Mouse (Mus musculus) embryonic facial prominence, embryonic 10.5 days (tissue): ENCODE measurements around the gene Gm13290. TPM values are rescaled to one million over a fixed set of nuclear protein-coding genes. Genes with fewer than 3 reads are reported as not detected.

Source experiments
- polyA plus RNA-seq: library from polyadenylated mRNA; unstranded; fragments of >200 nt; fragmentation: Nextera tagmentation; extraction: Ambion mirVana; gene quantifications from 2 replicates; pipeline ENCODE4 v1.2.1, GENCODE M21; 2016

Gene Gm13290
- polyA plus RNA-seq, 1 experiment from 2014 or later, result not detected

Other genes with a start within 250 kb of the Gm13290 start
- not detected in 2 replicates for gene Ifna15, start 215.6 kb upstream of the Gm13290 start, polyA plus RNA-seq
- not detected in 2 replicates for gene Ifna14, start 202.0 kb upstream of the Gm13290 start, polyA plus RNA-seq
- gene Ifna9, start 181.4 kb upstream of the Gm13290 start, polyA plus RNA-seq, result not detected in 2 replicates
- not detected in 2 replicates for gene Ifna12, start 170.5 kb upstream of the Gm13290 start, polyA plus RNA-seq
- gene C87499, start 139.4 kb upstream of the Gm13290 start, polyA plus RNA-seq, result not detected in 2 replicates
- gene Ifna13, start 129.4 kb upstream of the Gm13290 start, polyA plus RNA-seq, result not detected in 2 replicates
- gene Ifna16, start 96.9 kb upstream of the Gm13290 start, polyA plus RNA-seq, result not detected in 2 replicates
- not detected in 2 replicates for gene Ifna2, start 89.9 kb upstream of the Gm13290 start, polyA plus RNA-seq
- not detected in 2 replicates for gene Ifnab, start 82.5 kb upstream of the Gm13290 start, polyA plus RNA-seq
- gene Gm26566, start 52.0 kb upstream of the Gm13290 start, polyA plus RNA-seq, result 0.80 and 0.90 TPM in 2 replicates
- 100 and 110 TPM in 2 replicates for gene Klhl9, start 51.4 kb upstream of the Gm13290 start, polyA plus RNA-seq
- not detected in 2 replicates for gene Gm13271, start 19.0 kb upstream of the Gm13290 start, polyA plus RNA-seq
- gene Gm13283, start 13.7 kb upstream of the Gm13290 start, polyA plus RNA-seq, result 0.14 and 0.20 TPM in 2 replicates
- not detected in 2 replicates for gene Gm13289, start 3.1 kb downstream of the Gm13290 start, polyA plus RNA-seq
- not detected in 2 replicates for gene Gm13272, start 6.0 kb downstream of the Gm13290 start, polyA plus RNA-seq
- gene Ifnz, start 8.3 kb downstream of the Gm13290 start, polyA plus RNA-seq, result 0.14 TPM in 1 of 2 replicates, not detected in the other
- not detected in 2 replicates for gene Gm13276, start 11.9 kb downstream of the Gm13290 start, polyA plus RNA-seq
- gene Gm13277, start 14.8 kb downstream of the Gm13290 start, polyA plus RNA-seq, result not detected in 2 replicates
- gene Gm13278, start 17.7 kb downstream of the Gm13290 start, polyA plus RNA-seq, result not detected in 2 replicates
- gene Gm13275, start 20.7 kb downstream of the Gm13290 start, polyA plus RNA-seq, result not detected in 2 replicates
- gene Gm13279, start 23.6 kb downstream of the Gm13290 start, polyA plus RNA-seq, result not detected in 2 replicates
- gene Gm13285, start 25.8 kb downstream of the Gm13290 start, polyA plus RNA-seq, result 0.28 and 0.35 TPM in 2 replicates
- not detected in 2 replicates for gene Gm13287, start 29.4 kb downstream of the Gm13290 start, polyA plus RNA-seq
- gene Gm13288, start 31.7 kb downstream of the Gm13290 start, polyA plus RNA-seq, result not detected in 2 replicates
- gene Ifna7, start 42.4 kb downstream of the Gm13290 start, polyA plus RNA-seq, result not detected in 2 replicates
- gene Ifna11, start 46.1 kb downstream of the Gm13290 start, polyA plus RNA-seq, result not detected in 2 replicates
- not detected in 2 replicates for gene Ifna6, start 53.6 kb downstream of the Gm13290 start, polyA plus RNA-seq
- not detected in 2 replicates for gene Ifna5, start 61.7 kb downstream of the Gm13290 start, polyA plus RNA-seq
- gene Ifna4, start 68.0 kb downstream of the Gm13290 start, polyA plus RNA-seq, result not detected in 2 replicates
- gene Ifna1, start 76.3 kb downstream of the Gm13290 start, polyA plus RNA-seq, result not detected in 2 replicates
- gene Ifne, start 106.4 kb downstream of the Gm13290 start, polyA plus RNA-seq, result not detected in 2 replicates